Mouse (Mus musculus): Measurements from ENCODE around the gene Prex1. TPM values are rescaled to one million over a fixed set of nuclear protein-coding genes. Genes with fewer than 3 reads are reported as not detected.

Prex1 gene
- polyA plus RNA-seq, 1 experiment from 2014 or later: 27.4 TPM

DNA sequence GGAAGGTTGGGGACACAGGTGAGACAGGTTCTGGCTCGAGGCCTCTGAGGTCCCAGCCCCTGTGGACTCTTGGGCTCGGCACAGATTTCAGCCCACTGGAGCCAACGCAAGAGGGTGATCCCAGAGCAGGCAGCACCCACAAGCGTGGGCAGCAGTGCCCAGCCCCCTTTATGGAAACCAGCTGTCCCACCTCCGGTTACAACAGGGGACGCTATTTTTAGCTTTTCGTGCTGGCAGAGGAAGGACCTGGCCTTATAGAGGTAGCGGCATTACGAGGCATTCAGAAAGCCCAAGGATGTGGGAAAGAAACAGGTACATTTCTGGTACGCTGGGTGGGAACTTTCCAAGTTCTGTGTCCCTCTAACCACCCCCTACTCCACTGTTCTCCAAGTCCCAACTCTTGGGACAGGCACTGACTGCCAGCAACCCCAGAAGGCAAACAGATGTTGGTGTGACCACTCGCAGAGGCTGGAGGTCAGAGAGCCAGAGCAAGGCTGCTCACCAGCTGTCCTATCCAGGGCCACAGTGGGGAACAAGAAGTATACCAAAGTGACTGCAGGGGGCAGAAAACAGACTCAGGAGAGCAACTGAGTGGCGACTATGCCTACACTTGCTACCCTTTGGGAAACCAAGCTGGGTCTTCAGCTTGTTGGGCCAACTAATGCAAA lies 108.3 kb downstream of the Prex1 start:
- no peak for ATAC-seq (ENCODE audit: low FRiP score, low read depth)
- Histone ChIP-seq H3K27me3 (no peaks in the 10 kb centered on the region), H3K4me1 (replicated peaks) (0 out of 2 replicates have a peak, but pooled peaks cover 3% of the 10 kb centered on the region), H3K36me3 (no peaks in the 10 kb centered on the region), H3K27ac (replicated peaks) (no peak overlapping the region), H3K9me3 (no peaks in the 10 kb centered on the region), H3K9ac (no peak overlapping the region), H3K4me3 (no peak overlapping the region), H3K4me2 (no peak overlapping the region)
- 85% methylated on average over 12 of the region's 12 CpGs for WGBS

DNA sequence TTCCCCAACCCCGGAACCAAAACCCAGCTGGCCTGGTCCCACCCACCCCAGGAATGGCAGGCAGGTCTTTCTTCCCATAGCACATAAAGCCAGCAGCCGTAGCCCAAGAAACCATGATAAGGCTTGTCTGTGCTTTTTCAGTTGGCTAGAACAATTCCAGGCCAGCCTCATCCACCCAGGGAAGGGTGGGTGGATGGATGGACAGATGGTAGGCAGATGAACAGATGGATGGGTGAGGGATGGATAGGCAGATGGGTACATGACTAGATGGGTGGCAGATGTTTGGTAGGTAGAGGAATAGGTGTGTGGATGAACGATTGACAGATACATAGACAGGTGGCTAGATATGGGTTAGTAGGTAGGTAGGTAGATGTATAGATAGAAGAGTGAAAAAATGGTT lies 110.7 kb downstream of the Prex1 start:
- H3K4me2 ChIP-seq: no peak overlapping the region
- no peak for ATAC-seq (ENCODE audit: low FRiP score, low read depth)
- no peaks in the 10 kb centered on the region for H3K27me3 ChIP-seq
- H3K9me3 ChIP-seq: no peaks in the 10 kb centered on the region
- WGBS: 97% methylated on average over 3 of the region's 3 CpGs
- H3K4me3 ChIP-seq: no peak overlapping the region
- no peak overlapping the region for H3K9ac ChIP-seq
- H3K4me1 ChIP-seq (replicated peaks): no peaks in the 10 kb centered on the region
- no peak overlapping the region for H3K27ac ChIP-seq (replicated peaks)
- H3K36me3 ChIP-seq: no peaks in the 10 kb centered on the region

DNA sequence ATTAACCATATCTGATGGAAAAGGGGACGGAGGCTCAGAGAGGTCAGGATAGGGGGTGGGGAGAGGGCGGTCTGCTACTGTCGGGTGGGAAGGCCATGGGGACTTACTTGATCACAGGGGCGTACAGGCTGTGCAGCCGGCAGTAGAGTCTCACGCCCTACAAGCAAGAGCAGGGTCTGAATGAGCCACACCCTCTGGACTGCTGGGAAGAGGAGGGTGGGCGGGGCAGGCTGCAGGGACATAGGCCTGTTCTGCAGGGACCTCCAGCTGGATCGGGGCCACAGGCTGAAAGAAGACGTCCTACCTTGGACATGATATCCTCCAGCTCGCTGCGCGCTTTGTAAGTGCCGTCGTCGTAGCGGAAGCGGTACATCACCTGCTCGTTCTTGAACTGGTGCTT lies 112.2 kb downstream of the Prex1 start:
- no peak overlapping the region for H3K4me2 ChIP-seq
- H3K4me1 ChIP-seq (replicated peaks): no peaks in the 10 kb centered on the region
- H3K9ac ChIP-seq: no peak overlapping the region
- H3K36me3 ChIP-seq: no peaks in the 10 kb centered on the region
- no peaks in the 10 kb centered on the region for H3K27me3 ChIP-seq
- no peak overlapping the region for H3K4me3 ChIP-seq
- H3K27ac ChIP-seq (replicated peaks): no peak overlapping the region
- 92% methylated on average over 18 of the region's 18 CpGs for WGBS
- no peak for ATAC-seq (ENCODE audit: low FRiP score, low read depth)
- H3K9me3 ChIP-seq: no peaks in the 10 kb centered on the region

DNA sequence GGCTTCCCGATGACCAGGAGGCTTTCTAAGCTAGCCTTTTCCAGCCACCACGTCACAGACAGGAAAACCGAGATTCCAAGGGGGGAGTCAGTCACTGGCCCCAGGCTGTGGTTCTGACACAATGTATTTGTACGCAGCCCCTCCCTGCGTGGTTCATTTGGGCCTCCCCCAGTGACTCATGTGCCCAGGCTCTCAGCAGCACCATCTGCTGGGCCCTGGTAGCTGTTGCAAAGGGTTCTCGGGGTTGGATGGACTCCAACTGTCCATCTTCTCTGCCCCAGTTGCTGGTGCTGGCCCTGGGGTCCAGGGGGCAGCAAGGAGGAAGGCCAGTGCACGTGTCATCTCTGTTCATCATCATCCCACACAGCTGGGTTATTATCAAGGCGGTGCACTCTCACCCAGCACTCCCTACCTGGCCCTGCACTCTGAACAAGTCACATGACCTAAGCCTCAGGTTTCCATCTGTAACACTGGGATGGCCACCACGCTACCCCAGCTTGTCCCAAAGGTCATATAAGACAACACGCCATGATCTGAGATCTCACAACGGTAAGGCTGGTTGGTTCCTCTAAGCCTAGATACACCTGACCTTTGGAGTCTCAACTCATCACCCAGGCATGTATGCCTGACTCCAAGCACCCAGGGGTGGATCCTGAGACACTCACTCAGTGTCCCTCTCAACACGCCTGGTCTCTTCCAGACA lies 115.0 kb downstream of the Prex1 start:
- ATAC-seq (ENCODE audit: low FRiP score, low read depth): no peak
- Histone ChIP-seq H3K9ac (no peak overlapping the region), H3K36me3 (no peaks in the 10 kb centered on the region), H3K27me3 (no peaks in the 10 kb centered on the region), H3K9me3 (no peaks in the 10 kb centered on the region), H3K4me1 (replicated peaks) (no peaks in the 10 kb centered on the region), H3K4me2 (no peak overlapping the region), H3K27ac (replicated peaks) (no peak overlapping the region), H3K4me3 (no peak overlapping the region)
- WGBS: 85% methylated on average over 12 of the region's 12 CpGs

DNA sequence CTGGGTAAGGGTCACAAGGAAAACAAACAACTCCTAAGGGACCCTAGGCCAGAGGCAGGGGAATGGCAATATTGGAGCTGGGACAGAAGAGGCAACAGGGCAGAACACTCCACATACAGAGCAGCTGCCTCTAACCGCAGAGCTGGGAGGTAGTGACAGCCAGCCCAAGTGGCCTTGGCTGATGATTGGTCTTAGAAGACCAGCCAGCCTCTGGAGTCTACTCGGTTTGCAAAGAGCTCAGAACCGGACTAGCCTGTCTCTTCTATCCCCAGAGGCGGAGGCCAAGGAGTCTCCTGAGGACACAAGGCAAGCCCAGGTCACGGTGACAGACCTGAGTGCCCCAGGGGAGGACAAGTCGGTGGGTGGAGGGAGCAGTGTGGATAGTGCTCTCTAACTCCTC lies 115.9 kb downstream of the Prex1 start:
- no peak overlapping the region for H3K9ac ChIP-seq
- H3K27ac ChIP-seq (replicated peaks): no peak overlapping the region
- H3K4me3 ChIP-seq: no peak overlapping the region
- no peaks in the 10 kb centered on the region for H3K9me3 ChIP-seq
- WGBS: 88% methylated on average over 6 of the region's 6 CpGs
- H3K4me2 ChIP-seq: no peak overlapping the region
- ATAC-seq (ENCODE audit: low FRiP score, low read depth): no peak
- no peaks in the 10 kb centered on the region for H3K27me3 ChIP-seq
- no peaks in the 10 kb centered on the region for H3K4me1 ChIP-seq (replicated peaks)
- H3K36me3 ChIP-seq: no peaks in the 10 kb centered on the region

DNA sequence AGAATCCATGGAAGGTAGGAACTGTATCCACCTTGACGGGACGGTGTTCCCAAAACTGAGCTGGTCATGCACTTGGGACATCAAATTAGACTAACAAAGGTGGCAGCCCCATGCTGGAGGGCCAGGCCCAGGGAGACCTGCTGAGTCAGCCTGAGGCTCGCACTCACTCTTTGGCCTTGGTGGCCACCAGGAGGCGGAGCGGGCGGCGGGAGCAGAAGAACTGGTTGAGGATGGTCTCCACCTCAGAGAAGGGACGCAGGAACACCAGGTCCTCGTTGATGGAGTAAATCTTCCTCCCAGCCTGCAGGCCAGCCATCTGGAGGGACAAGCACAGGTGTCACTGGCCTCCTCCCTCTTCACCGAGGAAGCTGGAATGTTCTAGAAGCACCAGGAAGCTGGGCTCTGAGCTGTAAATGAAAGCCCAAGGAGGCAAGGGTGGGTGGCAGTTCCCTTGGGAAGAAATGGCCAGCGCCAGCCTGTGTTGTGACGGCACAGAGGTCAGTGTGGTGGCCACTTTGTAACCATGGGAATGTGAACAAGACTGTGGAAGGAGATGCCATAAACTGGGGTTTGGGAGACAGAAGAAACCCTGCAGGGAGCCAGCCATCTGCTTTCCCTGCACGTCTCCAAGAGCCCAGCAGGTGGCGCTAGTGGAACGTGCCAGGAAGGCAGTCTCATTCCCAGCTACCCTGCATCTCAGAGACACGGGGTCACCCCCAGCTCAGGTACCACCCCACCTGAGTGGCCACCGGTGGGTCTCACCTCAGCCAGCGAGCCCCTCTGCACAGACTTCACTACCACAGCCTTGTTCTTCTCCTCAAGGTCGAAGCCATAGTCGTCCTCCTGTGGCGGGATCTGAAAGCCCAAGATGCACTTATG lies 121.4 kb downstream of the Prex1 start:
- Histone ChIP-seq H3K4me3 (no peak overlapping the region), H3K27me3 (no peaks in the 10 kb centered on the region), H3K4me1 (replicated peaks) (no peaks in the 10 kb centered on the region), H3K27ac (replicated peaks) (no peak overlapping the region), H3K36me3 (no peaks in the 10 kb centered on the region), H3K9ac (no peak overlapping the region), H3K9me3 (no peaks in the 10 kb centered on the region), H3K4me2 (no peak overlapping the region)
- 41% methylated on average over 21 of the region's 21 CpGs for WGBS
- ATAC-seq (ENCODE audit: low FRiP score, low read depth): peak; percentile 66; the same call in 1 of the 2 replicates

DNA sequence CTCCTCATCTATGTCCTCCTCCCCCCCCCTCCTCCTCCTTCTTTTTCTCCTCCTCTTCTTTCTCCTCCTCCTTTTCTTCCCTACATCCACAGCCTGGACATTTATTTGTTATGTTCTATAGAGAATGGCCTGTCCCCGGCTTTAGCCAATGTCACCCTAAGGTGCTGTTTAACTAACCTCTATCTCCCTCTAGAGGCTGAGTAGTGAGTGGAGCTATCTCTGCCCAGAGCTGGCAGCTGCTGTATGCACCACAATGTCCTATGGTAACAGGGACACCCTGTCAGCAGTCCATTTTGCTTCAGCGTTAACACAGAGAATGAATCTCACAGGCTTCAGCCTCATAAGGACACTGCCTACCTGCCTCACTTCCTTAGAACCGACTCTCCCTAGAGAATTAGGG lies 129.1 kb downstream of the Prex1 start:
- Histone ChIP-seq H3K4me1 (replicated peaks) (no peaks in the 10 kb centered on the region), H3K36me3 (peaks cover 7% of the 10 kb centered on the region), H3K9ac (no peak overlapping the region), H3K27me3 (no peaks in the 10 kb centered on the region), H3K9me3 (no peaks in the 10 kb centered on the region), H3K4me2 (no peak overlapping the region), H3K4me3 (no peak overlapping the region), H3K27ac (replicated peaks) (no peak overlapping the region)
- no peak for ATAC-seq (ENCODE audit: low FRiP score, low read depth)
- WGBS: 80% methylated on average over 3 of the region's 3 CpGs

DNA sequence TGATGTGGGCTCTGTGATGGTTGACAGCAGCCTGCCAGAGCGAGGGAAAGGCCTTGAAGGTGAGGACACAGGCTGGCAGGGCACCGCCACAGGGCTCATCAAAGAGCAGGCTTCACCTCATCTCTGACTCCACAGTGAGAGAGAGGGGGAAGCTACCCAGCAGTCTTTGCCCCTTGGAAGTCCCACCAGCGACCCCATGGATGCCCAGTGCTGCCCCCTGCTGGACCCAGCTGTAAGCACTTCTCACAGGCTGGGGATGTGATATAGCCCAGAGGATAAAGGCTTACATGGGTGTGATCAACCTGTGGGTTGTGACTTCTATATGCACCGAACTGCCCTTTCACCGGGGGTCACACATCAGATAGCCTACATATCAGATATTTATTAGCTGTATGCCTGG lies 130.3 kb downstream of the Prex1 start:
- 92% methylated on average over 5 of the region's 5 CpGs for WGBS
- Histone ChIP-seq H3K4me1 (replicated peaks) (no peaks in the 10 kb centered on the region), H3K9ac (no peak overlapping the region), H3K9me3 (no peaks in the 10 kb centered on the region), H3K27me3 (no peaks in the 10 kb centered on the region), H3K4me3 (no peak overlapping the region), H3K4me2 (no peak overlapping the region), H3K27ac (replicated peaks) (no peak overlapping the region), H3K36me3 (peaks cover 7% of the 10 kb centered on the region)
- no peak for ATAC-seq (ENCODE audit: low FRiP score, low read depth)

DNA sequence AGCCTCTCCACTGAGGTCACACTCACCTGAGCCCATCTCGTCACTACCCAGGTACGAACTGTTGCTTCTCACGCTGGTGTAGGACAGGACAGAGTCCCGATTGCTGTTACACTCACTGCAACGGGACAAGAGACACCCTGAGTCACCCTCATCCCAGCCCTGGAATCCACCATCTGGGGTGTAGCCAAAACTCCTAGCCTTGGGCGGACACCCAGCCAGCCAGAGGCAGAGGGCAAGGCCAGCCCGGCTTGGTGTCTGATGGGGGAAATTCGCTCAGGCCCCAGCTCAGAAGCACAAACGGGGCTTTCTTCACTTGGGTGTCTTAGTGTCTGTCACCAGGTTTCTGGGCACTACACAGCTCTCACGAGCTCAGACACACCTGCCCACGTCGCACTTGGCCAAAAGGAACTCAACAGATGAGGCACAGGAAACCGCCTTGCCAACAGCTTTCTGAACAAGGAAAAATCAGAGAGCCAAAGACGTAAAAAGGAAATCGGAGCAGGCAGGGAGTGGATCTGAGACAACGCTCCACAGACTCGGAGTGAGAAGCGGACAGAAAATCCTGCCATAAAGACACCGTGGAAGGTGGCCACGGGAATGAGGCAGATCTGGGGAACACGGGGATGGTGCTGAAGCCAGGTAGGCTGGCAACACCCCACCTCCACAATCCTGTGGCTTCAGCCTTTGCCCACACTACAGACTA lies 131.6 kb downstream of the Prex1 start:
- no peaks in the 10 kb centered on the region for H3K27me3 ChIP-seq
- WGBS: 94% methylated on average over 21 of the region's 21 CpGs
- no peak overlapping the region for H3K9ac ChIP-seq
- peaks cover 7% of the 10 kb centered on the region for H3K36me3 ChIP-seq
- no peak overlapping the region for H3K4me2 ChIP-seq
- H3K4me1 ChIP-seq (replicated peaks): no peaks in the 10 kb centered on the region
- no peaks in the 10 kb centered on the region for H3K9me3 ChIP-seq
- no peak overlapping the region for H3K4me3 ChIP-seq
- no peak for ATAC-seq (ENCODE audit: low FRiP score, low read depth)
- no peak overlapping the region for H3K27ac ChIP-seq (replicated peaks)

DNA sequence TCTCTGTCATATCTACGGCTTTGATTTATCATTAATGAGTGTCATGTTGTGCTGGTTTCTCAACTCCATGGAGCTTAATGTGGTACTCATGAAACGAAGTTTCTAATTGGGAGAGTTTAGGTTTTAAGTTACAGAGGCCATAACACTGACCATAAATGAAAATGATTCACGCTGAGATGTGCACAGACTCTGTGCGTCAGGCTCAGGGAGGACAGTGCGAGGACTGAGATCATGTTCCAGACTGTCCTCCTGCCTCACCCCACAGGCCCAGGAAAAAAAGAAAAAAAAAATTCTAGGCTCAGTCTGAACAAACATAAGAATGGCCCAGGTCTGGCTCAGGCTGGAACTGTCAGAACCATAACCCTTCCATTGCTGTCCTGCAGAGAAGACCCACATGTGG lies 133.8 kb downstream of the Prex1 start:
- no peak overlapping the region for H3K4me3 ChIP-seq
- no peak overlapping the region for H3K4me2 ChIP-seq
- H3K9me3 ChIP-seq: no peaks in the 10 kb centered on the region
- WGBS: 93% methylated on average over 5 of the region's 5 CpGs
- H3K4me1 ChIP-seq (replicated peaks): no peaks in the 10 kb centered on the region; the same call in 1 of the 2 replicates
- no peak overlapping the region for H3K27ac ChIP-seq (replicated peaks)
- H3K36me3 ChIP-seq: no peaks in the 10 kb centered on the region
- no peaks in the 10 kb centered on the region for H3K27me3 ChIP-seq
- ATAC-seq (ENCODE audit: low FRiP score, low read depth): no peak
- no peak overlapping the region for H3K9ac ChIP-seq

DNA sequence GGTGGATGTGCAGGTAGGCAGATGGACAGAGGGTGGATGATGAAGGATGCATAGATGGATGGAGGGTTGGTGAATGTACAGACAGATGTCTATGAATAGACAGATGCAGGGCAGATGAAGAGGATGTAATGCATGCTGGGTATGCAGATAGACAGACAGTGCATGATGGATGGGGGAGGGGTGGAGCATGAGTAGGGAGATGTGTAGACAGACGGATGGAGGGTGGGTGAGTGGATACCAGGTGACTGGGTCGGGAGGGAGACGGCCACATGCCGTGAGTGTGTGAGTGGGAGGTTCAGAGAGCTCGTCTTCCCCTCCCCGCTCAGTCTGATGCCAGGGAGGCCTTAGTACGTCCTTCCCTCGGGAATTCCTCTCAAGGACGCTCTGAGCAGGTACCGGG lies 134.3 kb downstream of the Prex1 start:
- no peak overlapping the region for H3K27ac ChIP-seq (replicated peaks)
- no peak for ATAC-seq (ENCODE audit: low FRiP score, low read depth)
- H3K9me3 ChIP-seq: no peaks in the 10 kb centered on the region
- H3K4me3 ChIP-seq: no peak overlapping the region
- H3K27me3 ChIP-seq: no peaks in the 10 kb centered on the region
- no peaks in the 10 kb centered on the region; the same call in 1 of the 2 replicates for H3K4me1 ChIP-seq (replicated peaks)
- H3K9ac ChIP-seq: no peak overlapping the region
- WGBS: 92% methylated on average over 10 of the region's 10 CpGs
- H3K4me2 ChIP-seq: no peak overlapping the region
- H3K36me3 ChIP-seq: no peaks in the 10 kb centered on the region

All from hindbrain, embryonic 15.5 days (tissue).